Mouse (Mus musculus) erythroblast, embryonic 14.5 days (primary cell): ENCODE measurements around the gene Gm4064. TPM values are rescaled to one million over a fixed set of nuclear protein-coding genes. Genes with fewer than 3 reads are reported as not detected.
"Not testable (repeated sequence)": the region's sequence is repeated elsewhere in the genome, so short reads cannot be mapped to it uniquely, and the experiment has no call there.

Source experiments
- H3K27me3 ChIP-seq: 2 replicates; pipeline ENCODE4 v1.6.1; 2012; ENCODE audit warnings: inconsistent platforms; ENCODE audit not compliant: control insufficient read depth
- H3K36me3 ChIP-seq: 2 replicates; pipeline ENCODE4 v1.6.1; 2012; ENCODE audit warnings: mild to moderate bottlenecking, inconsistent platforms; ENCODE audit not compliant: control insufficient read depth
- H3K4me1 ChIP-seq: 2 replicates; pipeline ENCODE4 v1.6.1; 2012; ENCODE audit warnings: inconsistent platforms; ENCODE audit not compliant: control insufficient read depth
- H3K4me3 ChIP-seq: replicated peaks from 2 replicates; pipeline ENCODE3; 2012; ENCODE audit warnings: moderate library complexity, mild to moderate bottlenecking, inconsistent platforms
- H3K9me3 ChIP-seq: 2 replicates; pipeline ENCODE4 v1.6.1; 2012; ENCODE audit warnings: low read length, inconsistent platforms, mixed read lengths; ENCODE audit not compliant: control insufficient read depth
- polyA plus RNA-seq: library from polyadenylated mRNA; stranded (reverse); fragments of >175 nt; gene quantifications from 2 replicates; pipeline ENCODE4 v1.2.3, GENCODE M21; 2012

Gm4064 gene
- not detected in 2 replicates for polyA plus RNA-seq

- not testable (repeated sequence) for H3K36me3 ChIP-seq, H3K9me3 ChIP-seq, H3K4me3 ChIP-seq, H3K27me3 ChIP-seq, H3K4me1 ChIP-seq
Observed at GRCm38 (mm10) chrY:2796105-2796504, at the start of gene Gm4064. Gene Gm4064 (minus strand): TSS chrY:2796205.

GRCm38 (mm10) chrY:2830380-2830779 is 34.4 kb upstream of the Gm4064 start, which contains the start of the genes Rbmy and Gm10256:
Gene Rbmy (plus strand): TSS chrY:2830680.
Gene Gm10256 (plus strand): TSS chrY:2830699.
- not testable (repeated sequence) for H3K4me3 ChIP-seq, H3K27me3 ChIP-seq, H3K4me1 ChIP-seq, H3K36me3 ChIP-seq, H3K9me3 ChIP-seq

Other genes with a start within 250 kb of the Gm4064 start
- not detected in 2 replicates for gene H2al2c, start 197.1 kb downstream of the Gm4064 start, polyA plus RNA-seq
- gene Sry, start 132.5 kb downstream of the Gm4064 start, polyA plus RNA-seq: not detected in 2 replicates
- not detected in 2 replicates for gene H2al2b, start 75.5 kb downstream of the Gm4064 start, polyA plus RNA-seq
- gene Rbmy, start 34.5 kb upstream of the Gm4064 start, polyA plus RNA-seq: not detected in 2 replicates
- not detected in 2 replicates for gene Gm10256, start 34.5 kb upstream of the Gm4064 start, polyA plus RNA-seq
- not detected in 2 replicates for gene Gm10352, start 104.8 kb upstream of the Gm4064 start, polyA plus RNA-seq
- gene Gm29289, start 136.4 kb upstream of the Gm4064 start, polyA plus RNA-seq: not detected in 2 replicates